Mouse (Mus musculus) ES-Bruce4 (cell line): ENCODE measurements at regions not wholly inside any gene's neighbourhood (a gene's known extent, or its start where the extent isn't known, plus 50 kb on each side); places are given as distances from the start of the nearest gene placed in this dataset.

Experiments
- H3K27ac ChIP-seq: 2 replicates; pipeline ENCODE4 v1.5.1; 2012; ENCODE audit warnings: low read length, inconsistent platforms; ENCODE audit not compliant: insufficient read depth
- H3K27me3 ChIP-seq: 2 replicates; pipeline ENCODE4 v1.6.1; 2012; ENCODE audit warnings: mild to moderate bottlenecking, low read length, inconsistent platforms; ENCODE audit not compliant: control insufficient read depth, poor library complexity, insufficient read depth, severe bottlenecking
- H3K36me3 ChIP-seq: 2 replicates; pipeline ENCODE4 v1.6.1; 2012; ENCODE audit warnings: inconsistent platforms, mild to moderate bottlenecking, low read length, moderate library complexity; ENCODE audit not compliant: control insufficient read depth, poor library complexity, insufficient read depth, severe bottlenecking
- H3K4me1 ChIP-seq: one replicate; pipeline ENCODE4 v1.8.1; 2011; ENCODE audit warnings: low read length; ENCODE audit not compliant: control insufficient read depth, insufficient read depth
- H3K4me3 ChIP-seq: 2 replicates; pipeline ENCODE4 v1.5.1; 2011; ENCODE audit warnings: low read depth, mild to moderate bottlenecking, low read length
- H3K9ac ChIP-seq: 2 replicates; pipeline ENCODE4 v1.6.1; 2012; ENCODE audit warnings: low read depth, mild to moderate bottlenecking, inconsistent platforms; ENCODE audit not compliant: poor library complexity, severe bottlenecking
- H3K9me3 ChIP-seq: replicated peaks from 2 replicates; pipeline ENCODE4 v1.6.1; 2012; ENCODE audit warnings: mild to moderate bottlenecking, low read length, inconsistent platforms; ENCODE audit not compliant: control insufficient read depth, poor library complexity, insufficient read depth, severe bottlenecking
- CTCF ChIP-seq: IDR thresholded peaks from one replicate; pipeline ENCODE4 v1.8.1; 2011; ENCODE audit warnings: low read depth, low read length
- EP300 ChIP-seq: IDR thresholded peaks from 2 replicates; pipeline ENCODE4 v1.6.1; 2011; ENCODE audit warnings: low read depth, low read length; ENCODE audit not compliant: insufficient read depth
- POLR2A ChIP-seq: IDR thresholded peaks from one replicate; pipeline ENCODE4 v1.8.1; 2011; ENCODE audit warnings: low read length; ENCODE audit not compliant: insufficient read depth

DNA sequence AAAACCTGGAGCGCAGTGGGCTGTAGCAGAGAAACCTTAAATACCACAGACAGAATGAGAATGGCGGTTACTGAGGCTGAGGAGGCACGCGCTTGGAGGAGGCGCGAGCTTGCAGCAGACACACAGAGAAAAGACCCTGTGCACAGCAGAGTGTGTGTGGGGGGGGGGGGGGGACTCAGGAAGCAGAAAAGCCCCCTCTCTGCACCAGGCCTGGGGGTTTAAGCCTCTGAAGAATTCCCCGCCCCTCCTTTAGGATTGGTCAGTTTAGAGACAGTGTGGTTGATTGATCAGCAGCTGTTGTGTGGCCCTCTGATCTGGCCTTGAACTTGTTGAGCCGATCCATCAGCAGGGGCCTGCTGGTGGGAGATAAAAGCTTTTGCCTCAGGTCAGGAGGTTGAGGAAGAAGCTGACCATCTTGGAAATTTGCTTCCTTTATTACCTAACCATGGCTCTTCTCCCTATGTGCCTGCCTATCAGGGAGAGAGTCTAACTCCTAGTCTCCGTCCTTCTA is 117.5 kb downstream of the Inhbb start:
- H3K4me1 ChIP-seq = peaks cover 19% of the 10 kb centered on the region
- H3K27me3 ChIP-seq = no peaks in the 10 kb centered on the region
- H3K9ac ChIP-seq = peak overlapping the region; percentile 28
- TF ChIP-seq POLR2A (no peak), EP300 (peak; percentile 60; the same call in 1 of the 2 replicates), CTCF (no peak)
- H3K9me3 ChIP-seq = no peaks in the 10 kb centered on the region
- peak overlapping the region; percentile 95 for H3K27ac ChIP-seq
- peak overlapping the region; percentile 38 for H3K4me3 ChIP-seq
- no peaks in the 10 kb centered on the region for H3K36me3 ChIP-seq

DNA sequence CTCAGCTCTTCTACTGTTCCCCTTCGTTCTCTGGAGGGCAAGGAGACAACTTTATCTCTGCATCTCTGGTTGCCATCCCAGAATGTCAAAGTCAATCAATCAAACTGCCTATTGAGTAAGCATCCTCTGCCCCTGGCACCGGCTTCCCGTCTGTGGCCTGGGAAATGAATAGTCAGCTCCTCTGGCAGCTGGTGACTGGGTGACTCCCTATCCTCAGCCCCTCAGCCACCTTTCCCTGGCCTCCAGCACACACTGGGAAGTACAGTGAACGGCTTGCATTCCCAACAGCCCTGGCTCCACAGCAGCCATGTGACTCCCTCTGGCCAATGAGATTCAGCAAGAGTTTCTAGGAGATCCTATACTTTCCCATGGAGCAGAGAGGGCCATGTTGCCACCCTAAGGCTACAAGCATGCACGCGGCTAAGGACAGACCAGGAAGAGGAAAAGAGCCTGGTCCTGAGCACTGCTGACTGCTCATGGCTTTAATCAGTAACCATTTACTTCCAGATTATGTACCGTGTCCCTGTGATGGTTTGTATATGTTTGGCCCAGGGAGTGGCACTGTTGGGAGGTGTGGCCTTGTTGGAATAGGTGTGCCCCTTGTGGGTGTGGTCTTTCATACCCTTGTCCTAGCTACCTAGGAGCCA is 119.6 kb downstream of the Inhbb start:
- no peaks in the 10 kb centered on the region for H3K36me3 ChIP-seq
- peak overlapping the region; percentile 76 for H3K27ac ChIP-seq
- peak overlapping the region; percentile 64 for H3K4me3 ChIP-seq
- peak overlapping the region; percentile 23; the same call in 1 of the 2 replicates for H3K9ac ChIP-seq
- H3K27me3 ChIP-seq = no peaks in the 10 kb centered on the region
- no peak for TF ChIP-seq POLR2A
- TF ChIP-seq EP300 = no peak
- TF ChIP-seq CTCF = no peak
- no peaks in the 10 kb centered on the region for H3K9me3 ChIP-seq
- H3K4me1 ChIP-seq = peaks cover 19% of the 10 kb centered on the region

DNA sequence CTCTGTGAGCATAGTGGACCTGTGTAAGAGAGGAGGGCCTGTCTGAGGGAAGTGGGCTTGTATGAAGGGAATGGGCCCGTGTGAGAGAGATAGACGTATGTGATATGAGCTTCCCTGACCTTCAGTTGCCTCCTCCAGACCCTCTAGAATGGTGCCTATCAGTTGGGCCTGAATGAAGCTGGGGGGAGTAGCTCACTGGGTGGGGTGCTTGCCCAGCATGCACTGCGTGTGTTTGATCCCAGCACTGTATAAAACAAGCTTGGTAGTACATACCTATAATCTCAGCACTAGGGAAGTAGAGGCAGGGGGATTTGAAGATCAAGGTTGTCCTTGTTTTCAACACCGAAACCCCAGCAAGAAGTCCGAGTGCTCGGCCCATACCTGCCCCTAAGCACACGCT is 120.1 kb downstream of the Inhbb start:
- Histone ChIP-seq H3K27ac (peak overlapping the region; percentile 76), H3K4me1 (peaks cover 19% of the 10 kb centered on the region), H3K9me3 (no peaks in the 10 kb centered on the region), H3K36me3 (no peaks in the 10 kb centered on the region), H3K9ac (peak overlapping the region; percentile 23; the same call in 1 of the 2 replicates), H3K27me3 (no peaks in the 10 kb centered on the region), H3K4me3 (peak overlapping the region; percentile 59)
- TF ChIP-seq EP300 (no peak), CTCF (no peak)

DNA sequence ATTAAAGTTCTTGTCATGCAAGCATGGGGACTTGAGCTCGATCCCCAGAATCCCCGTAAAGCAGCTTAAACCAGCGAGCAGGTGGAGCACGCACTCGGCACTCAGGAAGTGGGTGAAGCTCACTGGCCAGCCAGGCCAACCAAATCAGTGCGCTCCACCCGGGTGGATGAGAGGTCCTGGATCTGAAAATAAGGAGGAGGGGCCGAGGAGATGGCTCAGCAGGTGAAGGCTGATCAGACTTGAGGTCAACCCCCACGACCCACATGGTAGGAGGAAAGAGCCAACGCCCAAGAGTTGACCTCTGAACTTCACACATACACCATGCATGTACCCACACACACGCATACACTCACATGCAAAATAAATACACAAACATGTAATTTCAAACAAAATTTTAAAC is 120.8 kb downstream of the Inhbb start:
- Histone ChIP-seq H3K4me1 (peaks cover 16% of the 10 kb centered on the region), H3K4me3 (no peak overlapping the region), H3K27ac (no peak overlapping the region), H3K27me3 (no peaks in the 10 kb centered on the region), H3K36me3 (no peaks in the 10 kb centered on the region), H3K9ac (no peak overlapping the region), H3K9me3 (no peaks in the 10 kb centered on the region)
- TF ChIP-seq POLR2A (no peak), EP300 (peak; percentile 71; the same call in 1 of the 2 replicates)

- peaks cover 13% of the 10 kb centered on the region for H3K4me1 ChIP-seq
- TF ChIP-seq POLR2A = no peak
- peak; percentile 77 for TF ChIP-seq EP300
- no peak for TF ChIP-seq CTCF
- no peaks in the 10 kb centered on the region for H3K27me3 ChIP-seq
Observed at GRCm38 (mm10) chr1:119299842-119300752, 122.0 kb downstream of the Inhbb start.

More at GRCm38 (mm10) chr1:119299842-119300752, 122.0 kb downstream of the Inhbb start:
- Histone ChIP-seq H3K4me3 (no peak overlapping the region), H3K27ac (peak overlapping the region; percentile 88), H3K9me3 (no peaks in the 10 kb centered on the region), H3K9ac (no peak overlapping the region), H3K36me3 (no peaks in the 10 kb centered on the region)
